Mouse (Mus musculus): Measurements from ENCODE around the gene Tmem185b. TPM values are rescaled to one million over a fixed set of nuclear protein-coding genes. Genes with fewer than 3 reads are reported as not detected.

Gene Tmem185b
- polyA plus RNA-seq, 1 experiment: 15.8 TPM

- Histone ChIP-seq H3K27me3 (ENCODE audit: control insufficient read depth, insufficient read depth, insufficient read length) (no peaks in the 10 kb centered on the region), H3ac (ENCODE audit: control insufficient read depth, insufficient read length) (no peak overlapping the region), H3K36me3 (ENCODE audit: control insufficient read depth, insufficient read depth) (no peaks in the 10 kb centered on the region), H3K79me2 (ENCODE audit: control insufficient read depth, insufficient read depth) (peaks cover 98% of the 10 kb centered on the region), H3K4me2 (ENCODE audit: low read depth) (no peak overlapping the region), H3K4me3 (no peak overlapping the region)
- TF ChIP-seq USF1 (IDR thresholded peaks at IDR 0.05; ENCODE audit: low read depth) (no peak), POLR2A (IDR thresholded peaks at IDR 0.05; ENCODE audit: insufficient read length, low read depth) (no peak), POLR2AphosphoS2 (IDR thresholded peaks at IDR 0.05; ENCODE audit: insufficient read length, low read depth) (no peak), REST (IDR thresholded peaks at IDR 0.05; ENCODE audit: insufficient read depth, insufficient read length) (no peak), SRF (IDR thresholded peaks at IDR 0.05; ENCODE audit: control insufficient read depth, insufficient read length, low read depth) (no peak), MAX (IDR thresholded peaks at IDR 0.05; ENCODE audit: low read depth) (no peak), MYOG (IDR thresholded peaks at IDR 0.05; ENCODE audit: control insufficient read depth in 1 of 3, insufficient read depth in 1 of 3, insufficient read length in 2 of 3, low read depth in 2 of 3) (no peak), E2F4 (IDR thresholded peaks at IDR 0.05; ENCODE audit: insufficient read depth) (no peak), TCF12 (IDR thresholded peaks at IDR 0.05; ENCODE audit: insufficient read depth, poor library complexity, severe bottlenecking) (no peak), CEBPB (IDR thresholded peaks at IDR 0.05; ENCODE audit: insufficient read depth, poor library complexity, severe bottlenecking) (no peak), MYOD1 (IDR thresholded peaks at IDR 0.05; ENCODE audit: control insufficient read depth in 1 of 3, insufficient read length in 2 of 3, low read depth in 2 of 3) (no peak)
These were observed 31.1 kb upstream of the Tmem185b start for GRCm38 (mm10) chr1:119494712-119495395.

GRCm38 (mm10) chr1:119495396-119495775 lies 30.6 kb upstream of the Tmem185b start:
- Histone ChIP-seq H3ac (ENCODE audit: control insufficient read depth, insufficient read length) (no peak overlapping the region), H3K36me3 (ENCODE audit: control insufficient read depth, insufficient read depth) (no peaks in the 10 kb centered on the region), H3K79me2 (ENCODE audit: control insufficient read depth, insufficient read depth) (peaks cover 97% of the 10 kb centered on the region), H3K4me3 (no peak overlapping the region), H3K27me3 (ENCODE audit: control insufficient read depth, insufficient read depth, insufficient read length) (no peaks in the 10 kb centered on the region), H3K4me2 (ENCODE audit: low read depth) (no peak overlapping the region)
- TF ChIP-seq MAX (IDR thresholded peaks at IDR 0.05; ENCODE audit: low read depth): no peak
- TF ChIP-seq MYOG (IDR thresholded peaks at IDR 0.05; ENCODE audit: control insufficient read depth in 1 of 3, insufficient read depth in 1 of 3, insufficient read length in 2 of 3, low read depth in 2 of 3): no peak
- no peak for TF ChIP-seq E2F4 (IDR thresholded peaks at IDR 0.05; ENCODE audit: insufficient read depth)
- no peak for TF ChIP-seq TCF3 (IDR thresholded peaks at IDR 0.05; ENCODE audit: insufficient read length, low read depth)
- no peak for TF ChIP-seq SRF (IDR thresholded peaks at IDR 0.05; ENCODE audit: control insufficient read depth, insufficient read length, low read depth)
- no peak for TF ChIP-seq USF1 (IDR thresholded peaks at IDR 0.05; ENCODE audit: low read depth)
- no peak for TF ChIP-seq CEBPB (IDR thresholded peaks at IDR 0.05; ENCODE audit: insufficient read depth, poor library complexity, severe bottlenecking)
- TF ChIP-seq MYOD1 (IDR thresholded peaks at IDR 0.05; ENCODE audit: control insufficient read depth in 1 of 3, insufficient read length in 2 of 3, low read depth in 2 of 3): no peak
- TF ChIP-seq REST (IDR thresholded peaks at IDR 0.05; ENCODE audit: insufficient read depth, insufficient read length): no peak
- TF ChIP-seq TCF12 (IDR thresholded peaks at IDR 0.05; ENCODE audit: insufficient read depth, poor library complexity, severe bottlenecking): no peak
- TF ChIP-seq POLR2A (IDR thresholded peaks at IDR 0.05; ENCODE audit: insufficient read length, low read depth): no peak

GRCm38 (mm10) chr1:119497346-119498004 lies 28.5 kb upstream of the Tmem185b start:
- Histone ChIP-seq H3ac (ENCODE audit: control insufficient read depth, insufficient read length) (no peak overlapping the region), H3K27me3 (ENCODE audit: control insufficient read depth, insufficient read depth, insufficient read length) (no peaks in the 10 kb centered on the region), H3K79me2 (ENCODE audit: control insufficient read depth, insufficient read depth) (peaks cover 98% of the 10 kb centered on the region), H3K4me2 (ENCODE audit: low read depth) (no peak overlapping the region), H3K36me3 (ENCODE audit: control insufficient read depth, insufficient read depth) (no peaks in the 10 kb centered on the region), H3K4me3 (no peak overlapping the region)
- no peak for TF ChIP-seq CEBPB (IDR thresholded peaks at IDR 0.05; ENCODE audit: insufficient read depth, poor library complexity, severe bottlenecking)

GRCm38 (mm10) chr1:119498536-119499231 lies 27.3 kb upstream of the Tmem185b start:
- no peak overlapping the region for H3ac ChIP-seq (ENCODE audit: control insufficient read depth, insufficient read length)
- TF ChIP-seq MYOG (IDR thresholded peaks at IDR 0.05; ENCODE audit: control insufficient read depth in 1 of 3, insufficient read depth in 1 of 3, insufficient read length in 2 of 3, low read depth in 2 of 3) (no peak), CEBPB (IDR thresholded peaks at IDR 0.05; ENCODE audit: insufficient read depth, poor library complexity, severe bottlenecking) (no peak), MYOD1 (IDR thresholded peaks at IDR 0.05; ENCODE audit: control insufficient read depth in 1 of 3, insufficient read length in 2 of 3, low read depth in 2 of 3) (no peak), SRF (IDR thresholded peaks at IDR 0.05; ENCODE audit: control insufficient read depth, insufficient read length, low read depth) (no peak), POLR2A (IDR thresholded peaks at IDR 0.05; ENCODE audit: insufficient read length, low read depth) (no peak), E2F4 (IDR thresholded peaks at IDR 0.05; ENCODE audit: insufficient read depth) (no peak)
- H3K4me2 ChIP-seq (ENCODE audit: low read depth): no peak overlapping the region
- H3K4me3 ChIP-seq: no peak overlapping the region
- H3K79me2 ChIP-seq (ENCODE audit: control insufficient read depth, insufficient read depth): peaks cover 98% of the 10 kb centered on the region
- no peaks in the 10 kb centered on the region for H3K36me3 ChIP-seq (ENCODE audit: control insufficient read depth, insufficient read depth)
- no peaks in the 10 kb centered on the region for H3K27me3 ChIP-seq (ENCODE audit: control insufficient read depth, insufficient read depth, insufficient read length)
